Mouse (Mus musculus) frontal cortex, postnatal 36 days (tissue): ENCODE data around the gene Igsf9.

Experiments used
- DNase-seq, 2 experiments: peaks; one replicate each; pipeline ENCODE4 v3.0.0; 2022; ENCODE audit warnings: low spot score in 2 of 2

Gene Igsf9

DNA sequence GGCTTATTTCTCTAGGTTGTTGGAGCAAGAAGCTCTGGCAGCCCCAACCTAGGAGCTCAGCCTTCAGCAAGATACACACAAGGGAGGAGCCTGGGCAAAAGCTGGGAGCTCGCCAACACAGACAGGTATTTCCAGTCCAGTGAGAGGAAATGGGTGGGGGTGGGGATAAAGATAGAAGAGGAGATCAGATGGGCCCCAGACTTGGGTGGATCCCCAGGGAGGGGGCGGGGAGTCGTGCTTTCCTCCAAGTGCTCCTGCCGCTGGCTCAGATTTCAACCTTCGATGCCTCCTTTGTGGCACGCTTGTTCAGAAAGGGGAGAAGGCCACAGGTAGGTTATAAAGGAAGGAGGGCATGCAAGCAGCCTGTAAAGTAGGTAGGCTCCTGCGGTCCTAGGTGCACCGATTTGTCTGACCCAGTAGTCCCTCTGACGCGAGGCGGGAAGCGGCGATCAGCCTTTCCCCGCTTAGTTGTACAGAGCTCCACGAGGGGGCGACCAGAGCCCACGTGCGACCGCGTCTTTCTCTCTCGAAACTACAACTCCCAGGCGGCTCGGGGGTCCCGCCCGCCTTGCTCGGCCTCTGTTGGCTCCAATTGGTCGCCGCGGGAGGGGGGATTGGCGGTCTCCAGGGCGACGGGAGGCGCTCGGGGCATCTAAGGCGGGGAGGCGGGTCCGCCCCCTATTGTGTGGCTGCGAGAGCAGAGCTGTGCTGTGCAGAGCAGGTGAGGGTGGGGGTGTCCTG lies at the start of gene Igsf9:
TSS of gene Igsf9 (plus strand) at position 249 of the 741 bp plus-strand sequence.
- peak; percentile 90 to 93 for DNase-seq

DNA sequence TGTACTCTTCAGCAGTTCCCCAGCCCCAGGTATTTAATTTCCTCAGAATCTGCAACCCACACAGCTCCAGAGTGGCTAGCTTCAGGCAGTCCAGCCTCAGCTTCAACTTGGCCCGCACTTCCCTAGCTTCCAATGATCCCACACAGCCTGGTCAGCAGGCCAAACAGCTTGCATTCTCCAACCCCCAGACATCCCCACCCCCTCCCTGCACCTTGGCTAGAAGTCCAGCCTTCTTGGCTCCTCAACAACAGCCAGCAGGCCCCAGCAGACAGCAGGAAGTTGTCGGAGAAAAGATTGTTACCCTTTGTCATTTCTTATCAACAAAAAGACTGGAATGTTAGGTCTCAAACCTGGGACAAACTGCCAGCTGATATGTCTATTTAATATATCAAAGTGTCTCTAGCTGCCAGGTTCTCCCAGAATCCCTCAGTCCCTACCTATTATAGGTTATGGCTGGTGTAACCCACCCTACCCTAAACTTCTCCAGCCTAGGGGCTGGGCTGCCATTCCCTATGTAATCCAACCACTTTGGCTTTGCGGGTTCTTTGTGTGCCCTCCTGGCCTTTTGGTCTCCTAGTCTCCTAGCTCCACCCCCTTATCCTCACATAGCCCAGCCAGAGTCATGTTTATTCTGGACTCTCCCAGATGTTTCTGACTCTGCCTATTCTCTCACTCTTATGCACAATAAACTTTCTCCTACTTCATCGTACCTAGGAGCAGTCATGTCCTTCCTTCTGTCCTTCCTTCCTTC lies 49.6 kb upstream of the Igsf9 start:
- DNase-seq = no peak

DNA sequence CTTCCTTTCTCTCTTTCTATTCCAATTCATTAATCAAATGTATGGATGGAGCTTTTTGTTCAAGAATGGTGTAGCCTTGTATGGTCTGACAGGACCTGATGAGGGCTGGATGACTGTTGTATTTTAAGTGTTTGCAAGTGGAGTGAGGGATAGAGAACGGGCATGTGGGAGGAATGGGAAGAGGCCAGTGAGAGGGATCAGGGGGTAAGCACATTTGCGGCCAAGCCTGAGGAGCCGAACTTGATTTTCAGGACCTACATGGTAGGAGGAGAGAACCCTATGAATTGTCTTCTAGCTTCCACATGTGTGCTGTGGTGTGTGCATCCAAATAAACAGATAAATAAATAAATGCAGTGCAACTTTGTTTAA lies 49.0 kb upstream of the Igsf9 start:
- no peak for DNase-seq

DNA sequence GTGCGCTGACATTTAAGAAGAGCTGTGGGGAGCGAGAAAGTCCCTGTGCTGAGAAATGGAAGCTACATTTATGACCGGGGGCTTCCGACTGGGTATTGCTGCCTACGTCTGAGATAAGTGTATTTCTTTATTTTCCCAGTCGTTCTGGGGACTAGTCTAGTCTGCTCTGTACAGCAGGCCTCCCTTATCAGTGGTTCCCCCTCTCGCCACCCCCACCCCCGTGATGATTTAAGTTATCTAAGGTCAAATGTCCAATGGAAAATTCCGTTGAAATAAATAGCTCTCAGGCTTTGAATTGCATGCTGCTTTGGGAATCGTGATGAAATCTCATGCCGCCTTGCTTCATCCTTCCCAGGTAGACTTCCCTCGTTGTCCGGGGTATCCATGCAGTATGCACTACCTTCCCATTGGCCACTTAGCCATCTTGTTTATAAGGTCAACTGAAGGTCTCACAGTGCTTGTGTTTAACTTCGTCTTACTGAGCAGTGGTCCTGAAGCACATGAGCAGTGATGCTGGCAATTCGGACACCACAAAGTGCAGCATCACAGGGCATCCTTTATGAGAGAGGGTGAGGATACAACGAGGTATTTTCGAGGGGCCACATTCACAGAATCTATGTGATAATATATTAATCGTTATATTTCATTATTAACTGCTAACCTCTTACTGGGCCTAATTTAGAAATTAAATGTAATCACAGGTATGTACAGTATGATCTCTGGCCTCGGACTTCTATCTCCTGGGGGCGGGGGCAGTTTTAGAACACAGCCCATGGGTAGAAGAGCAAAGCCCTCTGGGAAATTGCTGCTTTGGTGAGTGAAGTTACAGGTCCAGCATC lies 48.4 kb upstream of the Igsf9 start:
- DNase-seq = no peak

GRCm38 (mm10) chr1:172433851-172434165 lies 47.8 kb upstream of the Igsf9 start:
- DNase-seq = no peak

DNA sequence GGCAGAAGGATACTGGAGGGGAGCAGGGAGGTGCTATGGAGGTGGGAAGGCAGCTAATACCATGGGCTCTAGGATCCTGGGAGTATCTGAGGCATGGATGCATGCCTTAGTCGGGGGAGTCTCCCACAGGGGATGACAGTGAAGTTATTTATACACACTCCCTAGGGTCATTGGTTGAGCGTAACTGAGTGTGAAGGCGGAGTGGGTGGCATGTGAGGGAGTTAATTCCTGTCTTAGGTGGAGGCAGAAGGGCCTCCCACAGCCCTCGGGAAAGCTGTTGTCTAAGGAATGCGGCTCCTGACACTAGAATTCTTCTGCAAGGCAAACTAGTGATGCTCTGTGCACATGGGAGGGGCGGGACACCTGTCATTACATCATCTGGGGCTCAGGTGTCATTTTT lies 44.8 kb upstream of the Igsf9 start:
- DNase-seq = no peak

- no peak for DNase-seq
Measured at GRCm38 (mm10) chr1:172438621-172439020, 43.0 kb upstream of the Igsf9 start.

- no peak for DNase-seq
Measured at GRCm38 (mm10) chr1:172440521-172440920, 41.1 kb upstream of the Igsf9 start.

- no peak for DNase-seq
Measured at GRCm38 (mm10) chr1:172441935-172442445, 39.6 kb upstream of the Igsf9 start.

DNA sequence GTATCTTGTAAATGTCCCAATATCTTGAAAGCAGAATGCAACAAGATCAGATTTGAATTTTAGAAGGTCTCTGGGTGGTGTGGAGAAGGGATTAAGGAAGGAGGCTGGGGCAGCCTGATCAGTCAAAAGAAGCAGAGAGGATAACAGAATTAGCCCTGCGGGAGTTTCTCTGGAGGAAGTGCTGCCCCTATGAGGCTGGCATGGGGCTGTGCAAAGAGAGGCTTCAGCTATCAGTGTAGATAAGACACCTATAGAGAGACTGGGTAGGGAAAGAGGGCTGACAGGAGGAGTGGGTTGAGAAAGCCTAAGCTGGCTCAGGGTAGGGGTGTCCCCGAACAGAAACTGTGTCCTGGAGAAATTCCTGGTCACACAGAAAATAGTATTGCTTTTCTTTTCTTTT lies 31.4 kb upstream of the Igsf9 start:
- DNase-seq = no peak

- no peak for DNase-seq
Measured at GRCm38 (mm10) chr1:172450848-172451470, 30.6 kb upstream of the Igsf9 start.

DNA sequence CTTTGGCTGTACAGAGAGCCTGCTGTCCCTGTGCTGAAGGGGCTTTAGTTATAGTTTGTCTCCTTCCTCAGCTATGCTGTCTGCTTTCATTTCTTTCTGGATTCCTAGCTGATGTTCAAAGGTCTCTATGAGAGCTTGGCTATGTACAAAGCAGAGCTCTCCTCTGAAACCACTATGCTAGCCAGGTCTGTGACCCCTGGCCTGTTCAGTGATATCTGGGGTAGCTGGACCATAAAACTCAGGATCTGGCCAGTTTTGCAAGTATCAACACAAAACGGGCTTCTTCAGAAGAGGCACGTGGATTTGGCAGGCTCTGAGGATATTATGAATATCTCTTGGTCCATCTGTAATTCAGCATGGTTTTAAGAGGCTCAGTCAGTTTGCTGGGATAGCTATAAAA lies 28.7 kb upstream of the Igsf9 start:
- no peak for DNase-seq

DNA sequence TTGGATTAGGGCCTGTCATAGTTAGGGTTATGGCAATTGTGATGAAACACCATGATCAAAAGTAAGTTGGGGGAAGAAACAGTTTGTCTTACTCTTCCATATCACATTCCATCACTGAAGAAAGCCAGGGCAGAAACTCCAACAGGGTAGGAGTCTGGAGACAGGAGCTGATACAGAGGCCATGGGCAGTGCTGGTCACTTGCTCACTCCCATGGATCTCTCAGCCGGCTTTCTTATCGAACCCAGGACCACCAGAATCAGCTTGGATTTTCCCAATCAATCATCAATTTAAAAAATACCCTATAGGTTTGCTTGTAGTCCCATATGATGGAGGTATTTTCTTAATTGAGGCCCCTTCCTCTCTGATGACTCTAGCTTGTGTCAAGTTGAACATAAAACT lies 27.8 kb upstream of the Igsf9 start:
- no peak for DNase-seq

GRCm38 (mm10) chr1:172455416-172455815 lies 26.2 kb upstream of the Igsf9 start:
- no peak for DNase-seq

- no peak for DNase-seq
Measured at GRCm38 (mm10) chr1:172456001-172456677, 25.4 kb upstream of the Igsf9 start.

DNA sequence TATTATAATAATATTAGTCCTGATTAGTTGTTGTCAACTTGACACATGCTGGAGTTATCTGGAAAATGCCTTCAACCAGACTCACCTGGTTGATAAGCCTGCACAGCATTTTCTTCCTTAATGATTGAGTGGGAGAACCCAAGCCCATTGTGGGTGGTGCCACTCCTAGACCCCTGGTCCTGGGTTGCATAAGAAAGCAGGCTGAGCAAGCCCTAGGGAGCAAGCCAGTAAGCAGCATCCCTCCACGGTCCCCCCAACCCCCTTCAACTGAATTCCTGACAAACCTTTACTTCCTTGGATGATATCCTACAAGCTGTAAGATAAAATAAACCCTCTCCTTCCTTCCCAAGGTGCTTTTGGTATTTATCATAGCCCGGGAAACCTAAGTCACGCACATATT lies 24.4 kb upstream of the Igsf9 start:
- DNase-seq = no peak

DNA sequence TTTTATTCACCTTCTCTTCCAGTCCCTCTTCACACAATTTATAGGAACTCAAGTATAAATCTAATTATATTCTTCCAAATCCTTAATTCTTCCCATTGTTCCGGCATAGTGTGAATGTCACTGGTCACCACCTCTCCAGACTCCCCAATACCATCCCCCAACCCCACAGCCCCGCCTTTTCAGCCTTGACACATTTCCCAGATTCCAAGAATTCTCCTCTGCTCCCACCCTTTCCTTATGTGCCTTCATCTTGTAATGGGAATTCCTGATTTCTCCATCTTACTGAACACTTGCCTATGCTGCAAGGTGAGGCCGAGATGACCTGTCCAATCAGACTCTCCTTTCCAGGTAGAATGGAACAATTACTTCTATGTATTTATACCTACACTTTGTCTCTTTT lies 23.5 kb upstream of the Igsf9 start:
- no peak for DNase-seq

- DNase-seq = no peak
Measured at GRCm38 (mm10) chr1:172461602-172462001, 20.0 kb upstream of the Igsf9 start.

- DNase-seq = no peak
Measured at GRCm38 (mm10) chr1:172462534-172462933, 19.1 kb upstream of the Igsf9 start.

GRCm38 (mm10) chr1:172463387-172464333 lies 17.9 kb upstream of the Igsf9 start:
- DNase-seq = no peak
